Mouse (Mus musculus) CH12.LX (cell line): Measurements from ENCODE around the gene Ppp1r35.

ENCODE experiments used
- BHLHE40 ChIP-seq: IDR thresholded peaks from 2 replicates; pipeline ENCODE4 v1.6.1; 2011; ENCODE audit warnings: mild to moderate bottlenecking, low read depth, low read length, improper control_type of control experiment
- CTCF ChIP-seq, 2 experiments: IDR thresholded peaks in 1 of 2; conservative IDR thresholded peaks in 1 of 2; 2 replicates each; pipeline ENCODE4 v1.5.1; 2011 to 2012; ENCODE audit warnings: low read depth in 2 of 2, low read length in 2 of 2, improper control_type of control experiment in 1 of 2, inconsistent platforms in 1 of 2, mild to moderate bottlenecking in 1 of 2, moderate library complexity in 1 of 2
- MAZ ChIP-seq: IDR thresholded peaks from 2 replicates; pipeline ENCODE4 v1.6.1; 2012; ENCODE audit warnings: low read depth, mild to moderate bottlenecking, inconsistent platforms, low read length, improper control_type of control experiment, moderate library complexity
- MYC ChIP-seq: IDR thresholded peaks from 2 replicates; pipeline ENCODE4 v1.6.1; 2011; ENCODE audit warnings: low read depth, mild to moderate bottlenecking, improper control_type of control experiment, low read length
- NRF1 ChIP-seq: IDR thresholded peaks from 2 replicates; pipeline ENCODE4 v1.6.1; 2014; ENCODE audit warnings: low read depth, mild to moderate bottlenecking, inconsistent platforms, low read length, improper control_type of control experiment, moderate library complexity
- POLR2A ChIP-seq: IDR thresholded peaks from 2 replicates; pipeline ENCODE4 v1.6.1; 2011; ENCODE audit warnings: low read depth, mild to moderate bottlenecking, improper control_type of control experiment, low read length
- RAD21 ChIP-seq: IDR thresholded peaks from 2 replicates; pipeline ENCODE4 v1.6.1; 2011; ENCODE audit warnings: low read depth, mild to moderate bottlenecking, low read length, improper control_type of control experiment, moderate library complexity
- TCF12 ChIP-seq: IDR thresholded peaks from 2 replicates; pipeline ENCODE4 v1.6.1; 2014; ENCODE audit warnings: low read depth, mild to moderate bottlenecking, inconsistent platforms, low read length, improper control_type of control experiment
- USF1 ChIP-seq: IDR thresholded peaks from 2 replicates; pipeline ENCODE4 v1.6.1; 2014; ENCODE audit warnings: low read depth, mild to moderate bottlenecking, inconsistent platforms, low read length, improper control_type of control experiment
- USF2 ChIP-seq: conservative IDR thresholded peaks from 2 replicates; pipeline ENCODE4 v1.6.1; 2011; ENCODE audit warnings: low read depth, low read length, improper control_type of control experiment

DNA sequence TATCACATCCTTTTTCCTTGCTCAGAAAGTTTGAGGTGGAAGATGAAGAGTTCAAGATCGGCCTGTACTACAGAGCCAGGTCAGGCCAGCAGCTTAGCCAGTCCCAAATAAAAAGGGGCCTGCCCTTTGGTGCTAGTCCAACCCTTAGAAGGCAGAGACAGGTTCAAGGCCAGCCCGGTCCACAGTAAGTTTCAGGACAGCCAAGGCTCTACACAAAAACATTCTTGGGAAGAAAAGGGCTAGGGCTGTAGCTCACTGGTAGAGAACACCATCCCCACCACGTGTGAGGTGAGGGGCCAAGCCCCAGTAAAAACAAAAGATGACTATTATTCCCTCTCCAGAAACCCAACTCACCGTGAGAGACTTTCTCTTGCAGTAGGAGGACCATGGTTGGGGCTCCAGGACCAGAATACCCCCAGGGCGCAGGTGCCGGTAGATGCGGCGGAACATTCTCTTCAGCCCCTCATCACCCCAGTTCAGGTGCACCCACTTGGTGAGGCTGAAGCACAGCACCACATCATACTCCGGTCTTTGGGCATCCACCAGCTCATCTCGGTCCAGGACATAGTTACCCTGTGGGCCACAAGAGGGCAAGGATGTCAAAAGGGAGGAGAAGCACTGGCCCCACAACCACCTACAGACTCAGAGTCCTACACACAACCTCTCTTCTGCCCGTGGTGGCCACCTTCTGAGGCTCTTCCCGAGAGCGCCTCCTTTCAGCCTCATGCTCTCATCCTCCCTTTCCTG lies 4.3 kb downstream of the Ppp1r35 start:
- no peak for TF ChIP-seq NRF1
- TF ChIP-seq MYC = no peak
- TF ChIP-seq MAZ = no peak
- TF ChIP-seq CTCF (conservative IDR thresholded peaks at IDR 0.05 in 1 of 2, IDR thresholded peaks at IDR 0.05 in 1 of 2; ENCODE audit: low read depth in 2 of 2, low read length in 2 of 2) = no peak
- TF ChIP-seq USF2 = no peak
- TF ChIP-seq USF1 = no peak
- TF ChIP-seq TCF12 = no peak
- TF ChIP-seq RAD21 = no peak
- TF ChIP-seq POLR2A = no peak; the same call in 1 of the 2 replicates
- TF ChIP-seq BHLHE40 = no peak
